ENCODE assay signal across 28 mouse cellular contexts in the genomic region with DNA sequence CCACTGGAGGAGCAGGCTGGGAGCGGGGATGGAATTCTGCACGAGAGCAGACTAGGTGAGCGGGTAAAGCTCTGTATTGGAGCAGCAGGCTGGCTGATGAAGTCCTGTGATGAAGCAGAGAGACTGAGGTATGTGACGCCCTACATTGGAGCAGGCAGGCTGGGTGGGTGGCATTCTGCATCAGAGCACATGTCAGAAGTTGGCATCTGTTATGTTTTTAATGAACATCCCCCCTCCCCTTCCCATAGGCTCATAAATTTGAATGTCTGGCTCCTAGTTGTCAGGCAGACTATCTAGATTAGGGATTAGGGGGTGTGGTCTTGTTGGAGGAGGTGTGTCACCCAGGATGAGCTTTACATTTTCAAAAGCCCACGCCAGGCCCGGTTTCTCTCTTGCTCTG. TPM values are rescaled to one million over a fixed set of nuclear protein-coding genes. Genes with fewer than 3 reads are reported as not detected.
A peak's percentile ranks its signal among the peaks of the same experiment; 100 is the strongest.
DNase-seq lines count a peak whose midpoint lies in the region; ATAC-seq and TF ChIP-seq lines count a peak whose summit lies in the region.
"Had no signal": no experiment of that assay in that cellular context is flagged by ENCODE, and none has a peak within 500 bp of the region (broad histone marks: within the 10 kb centered on the region; RNA-seq: fewer than 3 reads in every experiment).

No protein-coding gene starts in this region.

- 61% methylated on average over 6 of the region's 6 CpGs for WGBS in forebrain, embryonic 14.5 days
- 65% methylated on average over 6 of the region's 6 CpGs for WGBS in forebrain, embryonic 10.5 days

- H3K4me2 ChIP-seq in forebrain, embryonic 14.5 days (ENCODE audit: low read length), result no peak overlapping the region
- H3K4me2 ChIP-seq: heart, embryonic 15.5 days; hindbrain, embryonic 14.5 days; limb, embryonic 15.5 days; lung, embryonic 14.5 days; midbrain, embryonic 13.5 days; neural tube, embryonic 12.5 days; stomach, embryonic 15.5 days had no signal

- no peaks in the 10 kb centered on the region for H3K27me3 ChIP-seq in forebrain, embryonic 14.5 days (replicated peaks; ENCODE audit: control insufficient read depth, insufficient read depth, low read length)
- no peaks in the 10 kb centered on the region for H3K27me3 ChIP-seq in forebrain, embryonic 10.5 days (ENCODE audit: poor library complexity, severe bottlenecking)
- H3K27me3 ChIP-seq: heart, embryonic 15.5 days; limb, embryonic 15.5 days; midbrain, embryonic 13.5 days; neural tube, embryonic 12.5 days; stomach, embryonic 15.5 days had no signal

- 0 out of 2 replicates have a peak, but pooled peaks cover 3% of the 10 kb centered on the region for H3K4me1 ChIP-seq in forebrain, embryonic 14.5 days (ENCODE audit: control insufficient read depth, insufficient read depth, low read length)
- H3K4me1 ChIP-seq in forebrain, embryonic 10.5 days, result peaks cover 14% of the 10 kb centered on the region

- H3K27ac ChIP-seq in forebrain, embryonic 14.5 days (ENCODE audit: low read depth, low read length), result no peak overlapping the region
- H3K27ac ChIP-seq in forebrain, embryonic 10.5 days, result no peak overlapping the region
- H3K27ac ChIP-seq: embryonic facial prominence, embryonic 10.5 days; heart, embryonic 15.5 days; hindbrain, embryonic 14.5 days; limb, embryonic 15.5 days; liver, embryonic 14.5 days; midbrain, embryonic 13.5 days; neural tube, embryonic 12.5 days; stomach, embryonic 15.5 days had no signal

- no peak overlapping the region for H3K4me3 ChIP-seq in forebrain, embryonic 14.5 days (ENCODE audit: low read depth, low read length)
- H3K4me3 ChIP-seq in forebrain, embryonic 10.5 days, result no peak overlapping the region
- H3K4me3 ChIP-seq: embryonic facial prominence, embryonic 10.5 days; heart, embryonic 15.5 days; limb, embryonic 15.5 days; megakaryocyte, embryonic 14.5 days; midbrain, embryonic 13.5 days; neural tube, embryonic 12.5 days; stomach, embryonic 15.5 days had no signal

- H3K36me3 ChIP-seq in forebrain, embryonic 14.5 days (ENCODE audit: control insufficient read depth, insufficient read depth, low read length), result no peaks in the 10 kb centered on the region
- H3K36me3 ChIP-seq in forebrain, embryonic 10.5 days (replicated peaks), result no peaks in the 10 kb centered on the region
- H3K36me3 ChIP-seq: heart, embryonic 15.5 days; midbrain, embryonic 13.5 days; neural tube, embryonic 12.5 days; stomach, embryonic 15.5 days had no signal

- peak; percentile 61 for DNase-seq in forebrain, embryonic 14.5 days (ENCODE audit: low spot score)
- DNase-seq in forebrain, embryonic 10.5 days (ENCODE audit: extremely low spot score, low spot score), result no peak
- DNase-seq in layer of hippocampus, adult 9-11 months, result peak; percentile 27
- DNase-seq in layer of hippocampus, adult 9-10 months (ENCODE audit: low spot score), result no peak
- peak; percentile 61 for DNase-seq in brain, embryonic 14.5 days (ENCODE audit: low read depth)
- peak; percentile 24 for DNase-seq in telencephalon, adult 2 months (ENCODE audit: low read depth, low spot score)
- DNase-seq in lung, postnatal 36 days, result no peak
- DNase-seq: adrenal gland, postnatal 25 days; cerebellum, adult 11 months; cerebellum, adult 9-11 months; gastrocnemius, postnatal 36 days; heart, postnatal 36 days; kidney, adult 8-10 months; kidney, postnatal 25 days; lung, embryonic 14.5 days; right cerebral cortex, adult 18-20 months; right cerebral cortex, postnatal 4 days; thymus, adult 18-20 months; thymus, postnatal 36 days had no signal

- no peaks in the 10 kb centered on the region for H3K9me3 ChIP-seq in forebrain, embryonic 14.5 days (replicated peaks; ENCODE audit: control insufficient read depth, low read length)
- no peaks in the 10 kb centered on the region for H3K9me3 ChIP-seq in forebrain, embryonic 10.5 days
- H3K9me3 ChIP-seq: embryonic facial prominence, embryonic 10.5 days; heart, embryonic 15.5 days; limb, embryonic 15.5 days; megakaryocyte, embryonic 14.5 days; midbrain, embryonic 13.5 days; neural tube, embryonic 12.5 days; stomach, embryonic 15.5 days had no signal

- ATAC-seq in forebrain, embryonic 14.5 days, result peak; percentile 57; the same call in 1 of the 2 replicates
- ATAC-seq: midbrain, embryonic 13.5 days had no signal

- no peak for TF ChIP-seq CTCF in brain, embryonic 14.5 days (IDR thresholded peaks at IDR 0.05; ENCODE audit: borderline replicate concordance, extremely low read depth, insufficient read depth, insufficient read length)

- no peak for TF ChIP-seq POLR2A in brain, embryonic 14.5 days (IDR thresholded peaks at IDR 0.05; ENCODE audit: borderline replicate concordance, extremely low read depth, insufficient read depth, insufficient read length, poor library complexity, severe bottlenecking)

- no peak overlapping the region for H3K9ac ChIP-seq in forebrain, embryonic 14.5 days (ENCODE audit: low read length)
- H3K9ac ChIP-seq: heart, embryonic 15.5 days; hindbrain, embryonic 14.5 days; limb, embryonic 15.5 days; liver, embryonic 14.5 days; lung, embryonic 14.5 days; midbrain, embryonic 13.5 days; neural tube, embryonic 12.5 days; stomach, embryonic 15.5 days had no signal

RNA-seq across cellular contexts. Expression of a gene that starts 45.1 kb away (rescaled TPM):
- 0.10 TPM in 1 of 2 replicates, not detected in the other for polyA plus RNA-seq in forebrain, embryonic 14.5 days (2014; fragmentation: Nextera tagmentation; extraction: Ambion mirVana)
- polyA plus RNA-seq in forebrain, embryonic 10.5 days (2016; fragmentation: Nextera tagmentation; extraction: Ambion mirVana), result 0.25 and 0.29 TPM in 2 replicates
- 0.11 and 0.14 TPM in 2 replicates for polyA plus RNA-seq in brain, embryonic 14.5 days (2012; rRNA removed)

Comparison
In these comparisons a context has a peak if more than half of its experiments do, and no peak if none do; other contexts are left out.
1. DNase-seq: peak in forebrain, embryonic 14.5 days (single experiment), layer of hippocampus, adult 9-11 months (single experiment), brain, embryonic 14.5 days (single experiment) and telencephalon, adult 2 months (single experiment); none in forebrain, embryonic 10.5 days (single experiment), layer of hippocampus, adult 9-10 months (single experiment) and lung, postnatal 36 days (single experiment).